Mouse (Mus musculus): ENCODE results near the gene Anapc15-ps. TPM values are rescaled to one million over a fixed set of nuclear protein-coding genes. Genes with fewer than 3 reads are reported as not detected.

Gene Anapc15-ps
- not detected in 2 replicates for polyA plus RNA-seq (2015; fragmentation: Nextera tagmentation; extraction: Ambion mirVana)

- Histone ChIP-seq H3K4me3 (no peak within 1 kb of the TSS), H3K27ac (no peak within 1 kb of the TSS), H3K36me3 (no peaks in the 10 kb centered on the region), H3K9ac (no peak within 1 kb of the TSS), H3K4me1 (replicated peaks) (no peaks in the 10 kb centered on the region), H3K9me3 (peaks cover 5% of the 10 kb centered on the region), H3K4me2 (no peak within 1 kb of the TSS), H3K27me3 (no peaks in the 10 kb centered on the region)
- no peak for ATAC-seq (ENCODE audit: low FRiP score)
- WGBS = 97% methylated on average over 3 of the region's 3 CpGs
These were observed at the start of gene Anapc15-ps for GRCm38 (mm10) chr10:95673351-95673750. Gene Anapc15-ps (minus strand): TSS chr10:95673451.

- H3K27me3 ChIP-seq = no peaks in the 10 kb centered on the region
- H3K4me2 ChIP-seq = no peak overlapping the region
- H3K36me3 ChIP-seq = no peaks in the 10 kb centered on the region
- no peak overlapping the region for H3K9ac ChIP-seq
- no peaks in the 10 kb centered on the region for H3K9me3 ChIP-seq
- ATAC-seq (ENCODE audit: low FRiP score) = no peak
- H3K4me3 ChIP-seq = no peak overlapping the region
- H3K4me1 ChIP-seq (replicated peaks) = no peaks in the 10 kb centered on the region
- 83% methylated on average over 10 of the region's 10 CpGs for WGBS
- no peak overlapping the region for H3K27ac ChIP-seq
These were observed 49.0 kb upstream of the Anapc15-ps start for GRCm38 (mm10) chr10:95722203-95722611.

GRCm38 (mm10) chr10:95720181-95720798 is 47.0 kb upstream of the Anapc15-ps start:
- WGBS = 83% methylated on average over 12 of the region's 12 CpGs
- Histone ChIP-seq H3K27ac (no peak overlapping the region), H3K9me3 (no peaks in the 10 kb centered on the region), H3K36me3 (no peaks in the 10 kb centered on the region), H3K9ac (no peak overlapping the region), H3K4me1 (replicated peaks) (no peaks in the 10 kb centered on the region), H3K27me3 (no peaks in the 10 kb centered on the region), H3K4me3 (no peak overlapping the region), H3K4me2 (no peak overlapping the region)
- no peak for ATAC-seq (ENCODE audit: low FRiP score)

- Histone ChIP-seq H3K9me3 (no peaks in the 10 kb centered on the region), H3K9ac (no peak overlapping the region), H3K4me2 (no peak overlapping the region), H3K27me3 (no peaks in the 10 kb centered on the region), H3K4me3 (no peak overlapping the region), H3K27ac (no peak overlapping the region), H3K36me3 (no peaks in the 10 kb centered on the region), H3K4me1 (replicated peaks) (no peaks in the 10 kb centered on the region)
- WGBS = 90% methylated on average over 6 of the region's 6 CpGs
- ATAC-seq (ENCODE audit: low FRiP score) = no peak
These were observed 46.2 kb upstream of the Anapc15-ps start for GRCm38 (mm10) chr10:95719472-95719871.

GRCm38 (mm10) chr10:95718760-95719159 is 45.5 kb upstream of the Anapc15-ps start:
- Histone ChIP-seq H3K4me3 (no peak overlapping the region), H3K36me3 (no peaks in the 10 kb centered on the region), H3K9ac (no peak overlapping the region), H3K9me3 (no peaks in the 10 kb centered on the region), H3K27ac (no peak overlapping the region), H3K4me1 (replicated peaks) (no peaks in the 10 kb centered on the region), H3K4me2 (no peak overlapping the region), H3K27me3 (no peaks in the 10 kb centered on the region)
- 39% methylated on average over 1 of the region's 1 CpGs for WGBS
- ATAC-seq (ENCODE audit: low FRiP score) = no peak

GRCm38 (mm10) chr10:95717106-95717680 is 43.9 kb upstream of the Anapc15-ps start:
- Histone ChIP-seq H3K27me3 (no peaks in the 10 kb centered on the region), H3K4me3 (no peak overlapping the region), H3K9ac (no peak overlapping the region), H3K9me3 (no peaks in the 10 kb centered on the region), H3K27ac (no peak overlapping the region), H3K36me3 (no peaks in the 10 kb centered on the region), H3K4me1 (replicated peaks) (no peaks in the 10 kb centered on the region), H3K4me2 (no peak overlapping the region)
- no peak for ATAC-seq (ENCODE audit: low FRiP score)
- WGBS = 78% methylated on average over 16 of the region's 16 CpGs

- Histone ChIP-seq H3K9ac (no peak overlapping the region), H3K27me3 (no peaks in the 10 kb centered on the region), H3K27ac (no peak overlapping the region), H3K9me3 (no peaks in the 10 kb centered on the region), H3K4me3 (no peak overlapping the region), H3K36me3 (no peaks in the 10 kb centered on the region), H3K4me2 (no peak overlapping the region), H3K4me1 (replicated peaks) (0 out of 2 replicates have a peak, but pooled peaks cover under 1% of the 10 kb centered on the region)
- 66% methylated on average over 6 of the region's 6 CpGs for WGBS
- ATAC-seq (ENCODE audit: low FRiP score) = no peak
These were observed 42.4 kb upstream of the Anapc15-ps start for GRCm38 (mm10) chr10:95715687-95716086.

- Histone ChIP-seq H3K36me3 (no peaks in the 10 kb centered on the region), H3K9me3 (no peaks in the 10 kb centered on the region), H3K4me3 (no peak overlapping the region), H3K4me2 (no peak overlapping the region), H3K4me1 (replicated peaks) (peaks cover 6% of the 10 kb centered on the region; the same call in 1 of the 2 replicates), H3K9ac (no peak overlapping the region), H3K27ac (no peak overlapping the region), H3K27me3 (no peaks in the 10 kb centered on the region)
- no peak for ATAC-seq (ENCODE audit: low FRiP score)
- WGBS = 81% methylated on average over 6 of the region's 6 CpGs
These were observed 39.0 kb upstream of the Anapc15-ps start for GRCm38 (mm10) chr10:95712221-95712620.

- Histone ChIP-seq H3K4me1 (replicated peaks) (peaks cover 6% of the 10 kb centered on the region; the same call in 1 of the 2 replicates), H3K36me3 (no peaks in the 10 kb centered on the region), H3K27ac (no peak overlapping the region), H3K9ac (no peak overlapping the region), H3K4me2 (no peak overlapping the region), H3K27me3 (no peaks in the 10 kb centered on the region), H3K9me3 (no peaks in the 10 kb centered on the region), H3K4me3 (no peak overlapping the region)
- no peak for ATAC-seq (ENCODE audit: low FRiP score)
- 66% methylated on average over 8 of the region's 8 CpGs for WGBS
These were observed 36.8 kb upstream of the Anapc15-ps start for GRCm38 (mm10) chr10:95709903-95710660.

GRCm38 (mm10) chr10:95709143-95709880 is 36.1 kb upstream of the Anapc15-ps start:
- Histone ChIP-seq H3K27me3 (no peaks in the 10 kb centered on the region), H3K36me3 (no peaks in the 10 kb centered on the region), H3K4me1 (replicated peaks) (peaks cover 6% of the 10 kb centered on the region; the same call in 1 of the 2 replicates), H3K9ac (no peak overlapping the region), H3K27ac (no peak overlapping the region), H3K9me3 (no peaks in the 10 kb centered on the region), H3K4me3 (no peak overlapping the region), H3K4me2 (no peak overlapping the region)
- ATAC-seq (ENCODE audit: low FRiP score) = no peak
- 77% methylated on average over 10 of the region's 10 CpGs for WGBS

GRCm38 (mm10) chr10:95708001-95708400 is 34.8 kb upstream of the Anapc15-ps start:
- 82% methylated on average over 5 of the region's 5 CpGs for whole genome bisulfite sequencing
- H3K27me3 ChIP-seq = no peaks in the 10 kb centered on the region
- H3K4me2 ChIP-seq = no peak overlapping the region
- no peak overlapping the region for H3K4me3 ChIP-seq
- H3K4me1 ChIP-seq (replicated peaks) = peaks cover 6% of the 10 kb centered on the region; the same call in 1 of the 2 replicates
- no peaks in the 10 kb centered on the region for H3K36me3 ChIP-seq
- ATAC-seq (ENCODE audit: low FRiP score) = no peak
- H3K9ac ChIP-seq = no peak overlapping the region
- H3K9me3 ChIP-seq = no peaks in the 10 kb centered on the region
- H3K27ac ChIP-seq = no peak overlapping the region

GRCm38 (mm10) chr10:95706867-95707266 is 33.6 kb upstream of the Anapc15-ps start:
- Histone ChIP-seq H3K36me3 (no peaks in the 10 kb centered on the region), H3K4me2 (no peak overlapping the region), H3K9ac (no peak overlapping the region), H3K4me3 (no peak overlapping the region), H3K4me1 (replicated peaks) (peaks cover 6% of the 10 kb centered on the region; the same call in 1 of the 2 replicates), H3K27me3 (no peaks in the 10 kb centered on the region), H3K9me3 (no peaks in the 10 kb centered on the region), H3K27ac (no peak overlapping the region)
- WGBS = 96% methylated on average over 9 of the region's 9 CpGs
- no peak for ATAC-seq (ENCODE audit: low FRiP score)

Data from hindbrain, embryonic 13.5 days (tissue).